Mouse (Mus musculus) hindbrain, embryonic 13.5 days (tissue): ENCODE measurements around the gene Gm38392. TPM values are rescaled to one million over a fixed set of nuclear protein-coding genes. Genes with fewer than 3 reads are reported as not detected.
"Not testable (repeated sequence)": the region's sequence is repeated elsewhere in the genome, so short reads cannot be mapped to it uniquely, and the experiment has no call there.

Experiments
- ATAC-seq: fragments of 200-750 bp; cut with Nextera tagmentation; 2 replicates; pipeline ENCODE4 v1.8.0; 2017; ENCODE audit warnings: moderate TSS enrichment; ENCODE audit not compliant: low FRiP score
- H3K27ac ChIP-seq: fragments of 300-500 bp; sonication (generic); 2 replicates; pipeline ENCODE4 v1.5.1; 2015; ENCODE audit warnings: inconsistent platforms, mild to moderate bottlenecking, moderate library complexity
- H3K27me3 ChIP-seq: fragments of 300-500 bp; sonication (generic); 2 replicates; pipeline ENCODE4 v1.6.1; 2015; ENCODE audit warnings: mild to moderate bottlenecking, inconsistent platforms
- H3K36me3 ChIP-seq: fragments of 300-500 bp; sonication (generic); 2 replicates; pipeline ENCODE4 v1.6.1; 2015; ENCODE audit warnings: mild to moderate bottlenecking, inconsistent platforms
- H3K4me1 ChIP-seq: fragments of 300-500 bp; sonication (generic); replicated peaks from 2 replicates; pipeline ENCODE4 v1.6.1; 2015; ENCODE audit warnings: inconsistent platforms
- H3K4me2 ChIP-seq: fragments of 300-500 bp; sonication (generic); 2 replicates; pipeline ENCODE4 v1.6.1; 2015; ENCODE audit warnings: inconsistent platforms, mild to moderate bottlenecking, moderate library complexity
- H3K4me3 ChIP-seq: fragments of 300-500 bp; sonication (generic); 2 replicates; pipeline ENCODE4 v1.5.1; 2015; ENCODE audit warnings: mild to moderate bottlenecking, inconsistent platforms
- H3K9ac ChIP-seq: fragments of 300-500 bp; sonication (generic); 2 replicates; pipeline ENCODE4 v1.6.1; 2015; ENCODE audit warnings: mild to moderate bottlenecking, inconsistent platforms
- H3K9me3 ChIP-seq: fragments of 300-500 bp; sonication (generic); 2 replicates; pipeline ENCODE4 v1.6.1; 2016; ENCODE audit warnings: inconsistent platforms
- WGBS: fragments of 180-500 bp; shearing (Covaris S2); methylation state at CpG from one replicate; pipeline ENCODE4 v1.1.7; 2015; 5-methylcytosine and 5-hydroxymethylcytosine counted together
- polyA plus RNA-seq: library from polyadenylated mRNA; unstranded; fragments of >200 nt; fragmentation: Nextera tagmentation; extraction: Ambion mirVana; gene quantifications from 2 replicates; pipeline ENCODE4 v1.2.1, GENCODE M21; 2015

Gm38392 gene
- polyA plus RNA-seq, 1 experiment from 2014 or later, result 0.29 TPM

DNA sequence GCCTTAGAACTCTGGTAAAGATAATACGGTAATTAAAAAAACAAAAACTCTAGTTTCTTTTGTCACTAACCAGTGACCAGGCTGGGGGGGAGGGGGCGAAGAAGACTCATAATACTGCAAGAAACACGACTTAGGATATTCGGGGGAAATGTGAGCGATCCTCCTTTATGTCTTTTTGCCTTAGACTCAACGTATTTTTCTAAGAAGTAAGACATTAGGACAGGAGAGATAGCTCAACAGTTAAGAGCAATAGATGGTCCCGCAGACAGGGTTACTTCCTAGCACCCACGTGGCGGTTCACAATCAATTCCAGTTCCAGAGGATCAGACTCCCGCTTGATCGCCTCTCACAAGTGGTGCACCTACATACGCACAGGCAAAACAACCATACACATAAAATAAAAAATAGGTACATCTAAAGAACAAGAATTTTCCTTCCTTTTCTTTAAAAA is 9.1 kb upstream of the Gm38392 start:
- 1% methylated on average over 12 of the region's 12 CpGs for WGBS

DNA sequence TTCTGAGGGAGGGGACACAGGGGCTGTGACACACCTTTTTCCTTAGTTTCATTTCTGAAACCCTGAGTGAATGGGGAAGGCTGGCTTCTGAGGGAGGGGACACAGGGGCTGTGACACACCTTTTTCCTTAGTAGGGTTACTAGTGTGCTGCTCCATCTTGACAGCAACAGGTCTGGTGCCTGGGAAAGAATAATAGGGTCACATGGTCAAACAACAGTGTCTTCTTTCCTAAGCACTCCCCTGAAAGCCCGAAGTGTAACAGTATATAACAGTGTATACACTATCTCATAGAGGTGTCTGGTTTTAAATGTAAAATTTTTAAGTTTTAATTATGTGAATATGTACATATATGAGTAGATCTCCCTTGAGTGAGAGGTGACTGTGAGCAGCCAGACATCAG is 8.3 kb upstream of the Gm38392 start:
- peak overlapping the region; percentile 85; the same call in 1 of the 2 replicates for H3K4me2 ChIP-seq
- not testable (repeated sequence) for H3K27ac ChIP-seq, H3K9me3 ChIP-seq, ATAC-seq, H3K27me3 ChIP-seq
- peak overlapping the region; percentile 69 for H3K9ac ChIP-seq
- peaks cover 11% of the 10 kb centered on the region for H3K36me3 ChIP-seq
- 64% methylated on average over 1 of the region's 1 CpGs for WGBS
- peaks cover 24% of the 10 kb centered on the region for H3K4me1 ChIP-seq
- 0 out of 2 replicates have a peak overlapping the region, but pooled peaks have one; percentile 83 for H3K4me3 ChIP-seq

More for the DNA sequence above, 9.1 kb upstream of the Gm38392 start:
- Histone ChIP-seq H3K9me3 (no peaks in the 10 kb centered on the region), H3K4me3 (peak overlapping the region; percentile 83), H3K4me2 (peak overlapping the region; percentile 85), H3K27ac (peak overlapping the region; percentile 88), H3K27me3 (no peaks in the 10 kb centered on the region), H3K36me3 (peaks cover 20% of the 10 kb centered on the region), H3K4me1 (peaks cover 24% of the 10 kb centered on the region), H3K9ac (peak overlapping the region; percentile 69)
- peak; percentile 30 for ATAC-seq

DNA sequence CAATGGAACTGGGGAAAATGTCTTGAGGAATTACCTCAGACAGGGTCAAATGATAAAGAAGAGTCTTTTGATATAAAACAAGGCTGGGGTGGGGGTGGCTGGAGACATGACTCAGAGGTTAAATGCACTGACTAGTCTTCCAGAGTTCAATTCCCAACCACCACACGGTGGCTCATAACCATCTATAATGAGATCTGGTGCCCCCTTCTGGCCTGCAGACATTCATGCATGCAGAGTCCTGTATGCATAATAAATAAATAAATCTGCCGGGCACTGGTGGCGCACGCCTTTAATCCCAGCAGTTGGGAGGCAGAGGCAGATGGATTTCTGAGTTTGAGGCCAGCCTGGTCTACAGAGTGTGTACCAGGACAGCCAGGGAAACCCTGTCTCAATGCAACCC is 5.0 kb upstream of the Gm38392 start:
- no peak overlapping the region for H3K27ac ChIP-seq
- no peak overlapping the region for H3K4me2 ChIP-seq
- no peak overlapping the region for H3K9ac ChIP-seq
- no peak overlapping the region for H3K4me3 ChIP-seq
- no peaks in the 10 kb centered on the region for H3K36me3 ChIP-seq
- ATAC-seq, result no peak
- WGBS, result 45% methylated on average over 4 of the region's 4 CpGs
- no peaks in the 10 kb centered on the region for H3K27me3 ChIP-seq
- H3K9me3 ChIP-seq, result no peaks in the 10 kb centered on the region
- H3K4me1 ChIP-seq, result peaks cover 5% of the 10 kb centered on the region

DNA sequence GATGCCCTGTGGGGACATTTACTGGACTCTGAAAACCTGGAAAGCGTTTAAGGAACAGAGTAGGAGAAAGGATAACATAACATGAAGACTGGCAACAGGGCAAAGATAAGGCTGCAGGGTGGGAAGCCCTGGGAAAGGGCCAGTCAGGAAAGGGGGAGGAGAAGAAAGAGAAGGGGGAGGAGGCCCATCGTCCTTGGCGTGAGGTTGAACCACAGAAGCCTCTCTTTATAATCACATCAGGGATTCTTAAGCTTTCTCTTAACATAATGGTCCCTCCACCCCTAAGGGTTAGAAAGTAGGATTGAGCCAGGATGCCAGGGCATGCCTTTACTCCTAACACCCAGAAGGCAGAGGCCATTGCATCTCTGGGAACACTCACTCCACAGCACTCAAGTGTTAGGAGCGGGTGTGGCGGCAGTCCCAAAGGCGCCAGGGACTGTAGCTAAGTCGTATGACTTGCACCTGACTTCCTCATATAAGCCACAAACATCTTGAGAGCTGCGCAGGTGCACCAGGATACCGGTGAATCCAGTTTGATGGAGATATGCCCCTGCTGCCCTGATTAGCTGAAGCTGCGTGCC is 1.2 kb upstream of the Gm38392 start:
- H3K4me3 ChIP-seq, ATAC-seq, H3K27me3 ChIP-seq, H3K9me3 ChIP-seq, H3K9ac ChIP-seq, H3K4me2 ChIP-seq, H3K27ac ChIP-seq, H3K36me3 ChIP-seq, H3K4me1 ChIP-seq: not testable (repeated sequence)
- WGBS, result 73% methylated on average over 10 of the region's 10 CpGs

DNA sequence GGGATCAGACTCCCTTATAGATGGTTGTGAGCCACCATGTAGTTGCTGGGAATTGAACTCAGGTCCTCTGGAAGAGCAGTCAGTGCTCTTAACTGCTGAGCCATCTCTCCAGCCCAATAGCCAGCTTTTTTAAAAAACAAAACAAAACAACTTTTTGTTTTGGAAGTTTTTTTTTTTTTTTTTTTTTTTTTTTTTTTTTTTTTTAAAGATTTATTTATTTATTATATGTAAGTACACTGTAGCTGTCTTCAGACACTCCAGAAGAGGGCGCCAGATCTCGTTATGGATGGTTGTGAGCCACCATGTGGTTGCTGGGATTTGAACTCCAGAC is 1.5 kb downstream of the Gm38392 start:
- not testable (repeated sequence) for H3K36me3 ChIP-seq, ATAC-seq, H3K4me3 ChIP-seq, H3K4me2 ChIP-seq, H3K9me3 ChIP-seq, H3K27ac ChIP-seq, H3K4me1 ChIP-seq, H3K27me3 ChIP-seq, H3K9ac ChIP-seq
- WGBS, result no CpG with 5 or more reads among the region's 2 CpGs

DNA sequence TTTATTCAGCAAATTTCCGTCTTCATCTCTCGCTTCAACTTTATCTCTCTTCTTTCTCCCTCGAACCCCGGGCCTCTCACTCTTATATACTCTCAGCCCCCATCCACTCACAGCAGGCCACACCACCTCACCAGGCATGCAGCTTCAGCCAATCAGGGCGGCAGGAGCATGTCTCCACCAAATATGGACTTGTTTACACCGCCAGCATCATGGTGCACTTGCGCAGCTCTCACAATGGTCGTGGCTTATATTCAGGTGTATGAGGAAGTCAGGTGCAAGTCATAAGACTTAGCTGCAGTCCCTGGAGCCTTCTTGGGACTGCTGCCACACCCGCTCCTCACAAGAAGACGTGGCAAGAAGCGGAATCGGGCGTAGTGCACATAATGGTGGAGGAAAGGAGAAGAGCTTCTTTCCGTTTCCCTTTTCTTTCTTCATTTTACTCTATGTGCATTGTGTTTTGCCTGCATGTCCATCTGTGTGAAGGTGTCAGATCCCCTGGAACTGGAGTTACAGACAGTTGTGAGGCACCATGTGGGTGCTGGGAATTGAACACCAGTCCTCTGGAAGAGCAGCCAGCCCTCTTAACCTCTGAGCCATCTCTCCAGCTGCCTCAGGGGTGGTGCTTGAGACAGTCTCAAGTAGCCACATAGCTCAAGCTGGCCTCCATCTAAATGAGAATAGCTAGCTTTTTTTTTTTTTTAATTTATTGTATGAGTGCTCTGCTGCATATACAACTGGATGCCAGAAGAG is 2.0 kb downstream of the Gm38392 start:
- not testable (repeated sequence) for H3K4me3 ChIP-seq, H3K27ac ChIP-seq, H3K4me2 ChIP-seq, H3K36me3 ChIP-seq, ATAC-seq, H3K9me3 ChIP-seq, H3K9ac ChIP-seq, H3K4me1 ChIP-seq, H3K27me3 ChIP-seq
- 96% methylated on average over 14 of the region's 14 CpGs for WGBS

DNA sequence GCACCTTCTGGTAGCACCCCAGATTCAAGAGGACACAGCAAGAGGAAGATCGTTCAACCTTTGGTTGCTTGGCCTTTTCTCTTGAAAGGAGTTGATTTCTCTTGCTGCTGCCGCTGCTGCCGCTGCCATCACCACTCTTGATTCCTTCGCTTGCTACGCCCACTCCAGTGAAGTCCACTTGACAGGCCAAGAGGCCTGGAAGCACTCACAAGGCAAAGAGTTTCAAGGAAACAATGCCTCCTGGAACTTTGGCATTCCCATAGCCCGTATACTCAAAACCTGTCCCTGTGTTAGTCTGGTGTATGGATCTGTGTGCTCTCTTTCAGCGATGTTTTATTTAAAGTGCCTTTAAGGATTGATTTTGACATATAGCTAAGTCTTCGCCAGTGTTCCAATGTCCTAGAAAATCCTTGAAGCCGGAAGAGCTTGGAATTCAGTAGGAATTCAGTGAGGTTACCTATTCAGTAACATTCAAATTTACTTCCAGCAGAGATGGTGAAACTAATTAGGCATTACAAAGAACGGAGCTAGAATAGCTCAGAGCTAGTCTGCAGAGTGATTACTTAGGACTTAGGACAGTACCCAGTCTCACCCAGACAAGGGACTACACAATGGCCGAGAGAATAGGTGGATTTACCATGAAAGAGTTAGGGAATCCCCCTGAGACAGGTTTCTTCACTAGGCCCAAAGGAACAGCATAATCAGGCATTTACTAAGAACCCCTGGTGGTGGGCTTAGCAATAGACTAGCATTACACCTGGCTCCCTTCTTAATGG is 5.7 kb downstream of the Gm38392 start:
- not testable (repeated sequence) for H3K27ac ChIP-seq, H3K4me3 ChIP-seq, H3K36me3 ChIP-seq, H3K4me1 ChIP-seq, H3K27me3 ChIP-seq, H3K4me2 ChIP-seq, ATAC-seq, H3K9ac ChIP-seq, H3K9me3 ChIP-seq
- WGBS, result 68% methylated on average over 11 of the region's 11 CpGs

DNA sequence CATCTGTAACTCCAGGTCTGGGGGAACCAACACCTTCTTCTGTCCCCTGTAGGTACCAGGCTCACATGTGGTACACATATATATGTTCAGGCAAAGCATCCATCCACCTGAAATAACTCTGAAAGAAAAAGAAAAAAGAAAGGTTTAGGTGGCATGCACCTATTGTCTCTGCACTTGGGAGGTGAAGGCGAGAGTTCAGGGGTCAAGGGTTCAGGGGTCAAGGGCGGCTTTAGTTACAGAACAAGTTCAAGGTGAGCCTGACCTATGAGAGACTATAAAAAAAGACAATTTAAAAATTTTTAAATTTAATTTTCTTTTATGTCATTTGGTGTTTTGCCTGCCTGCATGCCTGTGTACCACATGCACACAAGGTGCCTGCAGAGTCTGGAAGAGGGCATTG is 7.0 kb downstream of the Gm38392 start:
- Histone ChIP-seq H3K4me3 (no peak overlapping the region), H3K36me3 (no peaks in the 10 kb centered on the region), H3K27ac (no peak overlapping the region), H3K4me1 (no peaks in the 10 kb centered on the region), H3K9me3 (no peaks in the 10 kb centered on the region), H3K4me2 (no peak overlapping the region), H3K9ac (no peak overlapping the region), H3K27me3 (no peaks in the 10 kb centered on the region)
- WGBS, result 91% methylated on average over 2 of the region's 2 CpGs
- ATAC-seq, result no peak

DNA sequence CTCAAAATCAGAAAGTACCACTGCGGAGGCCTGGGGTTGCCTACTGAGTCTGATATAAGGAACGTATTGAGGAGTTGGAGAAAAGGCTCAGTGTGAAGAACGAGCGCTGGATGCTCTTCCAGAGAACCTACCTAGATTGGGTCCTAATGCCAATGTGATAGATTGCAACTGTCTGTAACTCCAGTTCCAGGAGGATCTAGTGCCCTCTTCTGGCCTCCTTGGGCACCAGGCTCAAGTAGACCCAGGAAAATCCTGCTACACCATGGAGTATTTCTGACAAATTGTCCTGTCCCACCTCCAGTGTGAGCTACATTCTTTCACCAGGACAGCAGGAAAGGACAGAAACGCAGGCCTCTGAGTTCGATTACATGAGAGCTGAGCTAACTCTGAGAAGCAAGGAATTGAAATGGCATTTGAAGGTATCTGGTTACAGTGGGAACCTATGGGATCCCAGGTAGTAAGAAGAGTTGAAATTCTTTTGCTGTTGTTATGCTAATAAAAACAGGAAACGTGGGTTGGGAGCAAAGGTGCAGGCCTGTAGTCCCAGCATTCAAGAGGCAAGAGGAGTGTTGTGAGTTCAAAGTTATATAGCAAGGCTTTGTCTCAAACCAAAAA is 10.4 kb downstream of the Gm38392 start:
- 44% methylated on average over 7 of the region's 7 CpGs for WGBS
- Histone ChIP-seq H3K4me3 (no peak overlapping the region), H3K4me2 (no peak overlapping the region), H3K36me3 (no peaks in the 10 kb centered on the region), H3K27me3 (no peaks in the 10 kb centered on the region), H3K27ac (no peak overlapping the region), H3K9me3 (no peaks in the 10 kb centered on the region), H3K9ac (no peak overlapping the region), H3K4me1 (no peaks in the 10 kb centered on the region)
- no peak for ATAC-seq

DNA sequence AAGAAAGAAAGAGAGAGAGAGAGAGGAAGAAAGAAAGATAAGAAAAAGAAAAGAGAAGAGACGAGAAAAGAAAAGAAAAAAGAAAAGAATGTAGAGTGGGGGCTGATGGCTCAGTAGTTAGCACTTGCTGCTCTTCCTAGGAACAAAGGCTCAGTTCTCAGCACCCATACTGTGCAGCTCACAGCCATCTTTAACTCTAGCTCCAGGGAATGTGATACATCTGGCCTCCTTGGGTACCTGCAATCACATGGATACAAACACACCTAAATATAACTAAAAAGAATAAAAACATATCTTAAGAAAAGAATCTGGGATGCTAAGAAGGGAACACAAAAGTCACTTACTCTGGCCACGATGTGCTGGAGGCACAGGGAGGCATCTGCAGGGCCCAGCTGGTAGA is 10.9 kb downstream of the Gm38392 start:
- H3K27ac ChIP-seq, result no peak overlapping the region
- H3K4me3 ChIP-seq, result no peak overlapping the region
- H3K9me3 ChIP-seq, result no peaks in the 10 kb centered on the region
- no peak overlapping the region for H3K4me2 ChIP-seq
- 92% methylated on average over 2 of the region's 2 CpGs for WGBS
- ATAC-seq, result no peak
- no peaks in the 10 kb centered on the region for H3K36me3 ChIP-seq
- no peaks in the 10 kb centered on the region for H3K4me1 ChIP-seq
- H3K27me3 ChIP-seq, result no peaks in the 10 kb centered on the region
- no peak overlapping the region for H3K9ac ChIP-seq

DNA sequence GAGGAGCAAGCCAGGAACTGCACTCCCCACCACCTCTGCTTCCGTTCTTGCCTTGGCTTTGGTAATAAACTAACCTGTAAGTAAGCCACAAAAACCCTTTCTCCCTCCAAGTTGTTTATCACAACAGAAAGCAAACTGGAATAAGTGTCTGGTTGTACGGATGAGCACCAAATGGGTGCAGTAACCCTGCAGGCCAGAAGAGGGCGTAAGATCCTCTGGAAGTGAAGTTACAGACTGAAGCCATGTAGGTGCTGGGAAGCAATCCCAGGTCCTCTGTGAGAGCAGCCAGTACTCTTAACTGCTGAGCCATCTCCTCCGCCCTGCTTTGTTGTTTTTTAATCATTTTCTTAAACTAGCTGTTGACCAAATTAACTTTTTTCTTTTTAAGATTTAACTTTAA is 13.0 kb downstream of the Gm38392 start:
- Histone ChIP-seq H3K9me3 (no peaks in the 10 kb centered on the region), H3K36me3 (no peaks in the 10 kb centered on the region), H3K9ac (no peak overlapping the region), H3K27ac (no peak overlapping the region), H3K27me3 (no peaks in the 10 kb centered on the region), H3K4me1 (no peaks in the 10 kb centered on the region), H3K4me2 (no peak overlapping the region), H3K4me3 (no peak overlapping the region)
- no peak for ATAC-seq
- 97% methylated on average over 4 of the region's 4 CpGs for WGBS

DNA sequence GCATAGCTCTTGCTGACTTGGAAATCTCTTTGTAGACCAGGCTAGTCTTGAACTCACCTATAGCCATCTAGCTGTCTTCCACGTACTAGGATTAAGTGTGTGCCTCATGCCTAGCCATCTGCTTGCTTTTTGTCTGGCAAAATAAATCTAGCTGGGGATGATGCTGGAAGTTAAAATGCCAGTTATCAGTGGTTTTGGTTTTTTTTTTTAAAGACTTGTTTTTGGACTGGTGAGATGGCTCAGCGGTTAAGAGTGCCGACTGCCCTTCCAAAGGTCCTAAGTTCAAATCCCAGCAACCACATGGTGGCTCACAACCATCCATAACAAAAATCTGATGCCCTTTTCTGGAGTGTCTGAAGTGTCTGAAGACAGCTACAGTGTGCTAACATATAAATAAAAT is 15.2 kb downstream of the Gm38392 start:
- no peak for ATAC-seq
- Histone ChIP-seq H3K9me3 (no peaks in the 10 kb centered on the region), H3K4me2 (no peak overlapping the region), H3K9ac (no peak overlapping the region), H3K36me3 (no peaks in the 10 kb centered on the region), H3K27me3 (no peaks in the 10 kb centered on the region), H3K4me1 (no peaks in the 10 kb centered on the region), H3K4me3 (no peak overlapping the region), H3K27ac (no peak overlapping the region)
- WGBS, result 93% methylated on average over 3 of the region's 3 CpGs
